Mouse (Mus musculus) liver (tissue): ENCODE measurements at regions not wholly inside any gene's neighbourhood (a gene's known extent, or its start where the extent isn't known, plus 50 kb on each side); places are given as distances from the start of the nearest gene placed in this dataset.
A peak's percentile ranks its signal among the peaks of the same experiment; 100 is the strongest.

Experiments used
- DNase-seq: peaks from one replicate; pipeline ENCODE4 v3.0.0-alpha.2; 2020; ENCODE audit warnings: mixed read lengths

GRCm38 (mm10) chr12:26067866-26068684 is 347.0 kb downstream of the Rnf144a start:
- DNase-seq = peak; percentile 15

GRCm38 (mm10) chr12:26060378-26060777 is 354.7 kb downstream of the Rnf144a start:
- no peak for DNase-seq

GRCm38 (mm10) chr12:26059090-26059489 is 356.0 kb downstream of the Rnf144a start:
- no peak for DNase-seq

GRCm38 (mm10) chr12:26057491-26058054 is 357.5 kb downstream of the Rnf144a start:
- DNase-seq = no peak

GRCm38 (mm10) chr12:26046991-26047390 is 368.1 kb downstream of the Rnf144a start:
- DNase-seq = no peak

- DNase-seq = no peak
Observed at GRCm38 (mm10) chr12:26045321-26045720, 369.7 kb downstream of the Rnf144a start.

GRCm38 (mm10) chr12:26012951-26013350 is 402.1 kb downstream of the Rnf144a start:
- no peak for DNase-seq

GRCm38 (mm10) chr12:25994063-25994462 is 421.0 kb downstream of the Rnf144a start:
- no peak for DNase-seq

GRCm38 (mm10) chr12:25991801-25992525 is 423.1 kb downstream of the Rnf144a start:
- no peak for DNase-seq

- DNase-seq = no peak
Observed at GRCm38 (mm10) chr12:25982545-25982944, 432.5 kb downstream of the Rnf144a start.

- DNase-seq = no peak
Observed at GRCm38 (mm10) chr12:25978335-25978734, 436.7 kb downstream of the Rnf144a start.

GRCm38 (mm10) chr12:25958584-25958983 is 456.5 kb downstream of the Rnf144a start:
- DNase-seq = no peak

- DNase-seq = no peak
Observed at GRCm38 (mm10) chr12:25957547-25957946, 457.5 kb downstream of the Rnf144a start.

- DNase-seq = no peak
Observed at GRCm38 (mm10) chr12:25947107-25947506, 467.9 kb downstream of the Rnf144a start.

- no peak for DNase-seq
Observed at GRCm38 (mm10) chr12:25946121-25946520, 468.9 kb downstream of the Rnf144a start.

GRCm38 (mm10) chr12:25938856-25939255 is 476.2 kb downstream of the Rnf144a start:
- DNase-seq = no peak

GRCm38 (mm10) chr12:25934946-25935345 is 480.1 kb downstream of the Rnf144a start:
- DNase-seq = no peak

GRCm38 (mm10) chr12:25934526-25934925 is 480.5 kb downstream of the Rnf144a start:
- DNase-seq = no peak

GRCm38 (mm10) chr12:25926367-25926766 is 488.7 kb downstream of the Rnf144a start:
- DNase-seq = no peak

GRCm38 (mm10) chr12:25924526-25924925 is 490.5 kb downstream of the Rnf144a start:
- DNase-seq = no peak

GRCm38 (mm10) chr12:25923772-25924171 is 491.3 kb downstream of the Rnf144a start:
- no peak for DNase-seq

GRCm38 (mm10) chr12:25905614-25906013 is 509.4 kb downstream of the Rnf144a start:
- DNase-seq = no peak

GRCm38 (mm10) chr12:25896543-25896942 is 518.5 kb downstream of the Rnf144a start:
- DNase-seq = no peak

- DNase-seq = no peak
Observed at GRCm38 (mm10) chr12:25895691-25896090, 519.4 kb downstream of the Rnf144a start.
